Mouse (Mus musculus): ENCODE results near the gene 4930404N11Rik.

- TF ChIP-seq EP300 (optimal IDR thresholded peaks at IDR 0.05) (no peak), CTCF (IDR thresholded peaks at IDR 0.05; ENCODE audit: low read depth) (no peak)
Measured at GRCm38 (mm10) chr10:81332277-81332676, 33.3 kb downstream of the 4930404N11Rik start.
